Mouse (Mus musculus) heart, embryonic 11.5 days (tissue): ENCODE measurements around the gene P2ry6. TPM values are rescaled to one million over a fixed set of nuclear protein-coding genes. Genes with fewer than 3 reads are reported as not detected.

ENCODE experiments used
- ATAC-seq: fragments of 200-750 bp; cut with Nextera tagmentation; replicated peaks from 2 replicates; pipeline ENCODE4 v1.8.0; 2017; ENCODE audit warnings: moderate library complexity; ENCODE audit not compliant: insufficient number of reproducible peaks, low FRiP score, low TSS enrichment
- H3K27ac ChIP-seq: fragments of 300-500 bp; sonication (generic); 2 replicates; pipeline ENCODE4 v1.5.1; 2014; ENCODE audit warnings: mild to moderate bottlenecking, low read depth, low read length
- H3K27me3 ChIP-seq: fragments of 300-500 bp; sonication (generic); 2 replicates; pipeline ENCODE4 v1.6.1; 2014; ENCODE audit warnings: mild to moderate bottlenecking, low read length, mixed read lengths; ENCODE audit not compliant: control insufficient read depth, insufficient read depth
- H3K36me3 ChIP-seq: fragments of 300-500 bp; sonication (generic); 2 replicates; pipeline ENCODE4 v1.6.1; 2014; ENCODE audit warnings: mild to moderate bottlenecking, low read length, moderate library complexity, mixed read lengths; ENCODE audit not compliant: control insufficient read depth, insufficient read depth
- H3K4me1 ChIP-seq: fragments of 300-500 bp; sonication (generic); 2 replicates; pipeline ENCODE4 v1.6.1; 2014; ENCODE audit warnings: low read length; ENCODE audit not compliant: control insufficient read depth, insufficient read depth
- H3K4me2 ChIP-seq: fragments of 300-500 bp; sonication (generic); 2 replicates; pipeline ENCODE4 v1.6.1; 2014; ENCODE audit warnings: mild to moderate bottlenecking, moderate library complexity
- H3K4me3 ChIP-seq: fragments of 300-500 bp; sonication (generic); 2 replicates; pipeline ENCODE4 v1.5.1; 2014; ENCODE audit warnings: low read depth, low read length
- H3K9ac ChIP-seq: fragments of 300-500 bp; sonication (generic); 2 replicates; pipeline ENCODE4 v1.6.1; 2014; ENCODE audit warnings: mild to moderate bottlenecking, low read depth, low read length, moderate library complexity
- H3K9me3 ChIP-seq: fragments of 300-500 bp; sonication (generic); replicated peaks from 2 replicates; pipeline ENCODE4 v1.6.1; 2016; ENCODE audit warnings: low read length; ENCODE audit not compliant: control insufficient read depth
- WGBS: fragments of 180-500 bp; shearing (Covaris S2); extraction: QIAGEN DNeasy Blood & Tissue Kit; methylation state at CpG from one replicate; pipeline ENCODE4 v1.1.7; 2014; ENCODE audit not compliant: insufficient replicate concordance; 5-methylcytosine and 5-hydroxymethylcytosine counted together
- polyA plus RNA-seq: library from polyadenylated mRNA; unstranded; fragments of >200 nt; fragmentation: Nextera tagmentation; extraction: Ambion mirVana; gene quantifications from 2 replicates; pipeline ENCODE4 v1.2.1, GENCODE M21; 2014

P2ry6 gene
- polyA plus RNA-seq, 1 experiment from 2014 or later = 2.1 TPM

DNA sequence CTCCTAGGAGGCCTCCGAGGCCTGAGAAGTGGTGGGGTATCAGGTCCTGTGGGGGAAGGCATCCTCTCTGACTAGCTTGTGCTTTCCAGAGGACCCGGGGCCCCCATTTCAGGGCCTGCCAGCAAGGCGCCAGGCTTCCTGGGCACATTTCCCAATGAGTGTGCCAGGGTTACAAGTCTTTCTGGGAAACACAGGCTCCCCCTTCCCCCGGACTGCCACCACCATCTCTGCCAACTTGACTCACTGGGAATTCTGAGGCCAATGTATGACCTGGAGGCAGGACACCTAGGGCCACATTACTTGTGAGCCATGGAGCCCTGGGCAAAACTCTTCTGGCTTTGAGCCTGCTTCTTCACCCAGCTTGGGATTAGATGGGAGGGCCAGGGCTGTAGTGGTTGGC is 51.5 kb downstream of the P2ry6 start:
- H3K4me1 ChIP-seq = peaks cover 87% of the 10 kb centered on the region
- H3K4me2 ChIP-seq = peak overlapping the region; percentile 6; the same call in 1 of the 2 replicates
- WGBS = 83% methylated on average over 4 of the region's 4 CpGs
- H3K9me3 ChIP-seq = no peaks in the 10 kb centered on the region
- ATAC-seq = no peak
- no peaks in the 10 kb centered on the region for H3K27me3 ChIP-seq
- H3K36me3 ChIP-seq = peaks cover 4% of the 10 kb centered on the region; the same call in 1 of the 2 replicates
- 0 out of 2 replicates have a peak overlapping the region, but pooled peaks have one; percentile 22 for H3K27ac ChIP-seq
- no peak overlapping the region for H3K4me3 ChIP-seq
- H3K9ac ChIP-seq = 0 out of 2 replicates have a peak overlapping the region, but pooled peaks have one; percentile 39

DNA sequence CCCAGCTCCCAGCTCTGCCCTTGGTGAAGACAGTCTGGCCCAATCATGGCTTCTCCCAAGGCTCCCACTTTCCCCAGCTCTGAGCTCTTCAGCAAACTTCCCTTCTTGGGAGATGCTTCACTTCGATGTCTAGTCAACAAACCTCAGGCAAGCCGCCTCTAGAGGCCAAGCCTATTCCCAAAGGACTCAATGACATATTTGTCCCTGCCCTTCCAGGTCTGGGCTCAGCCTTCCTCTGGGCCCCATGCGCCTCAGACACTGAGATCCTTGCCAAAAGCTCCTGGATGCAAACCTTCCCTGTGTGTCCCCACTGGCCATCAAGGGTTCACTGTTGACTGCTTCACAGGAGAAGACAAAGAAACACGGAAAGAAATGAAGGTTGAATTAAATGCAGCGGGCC is 53.2 kb downstream of the P2ry6 start:
- Histone ChIP-seq H3K36me3 (peaks cover 6% of the 10 kb centered on the region; the same call in 1 of the 2 replicates), H3K9me3 (no peaks in the 10 kb centered on the region), H3K4me2 (no peak overlapping the region), H3K27me3 (no peaks in the 10 kb centered on the region), H3K4me1 (peaks cover 87% of the 10 kb centered on the region), H3K4me3 (no peak overlapping the region), H3K27ac (no peak overlapping the region), H3K9ac (no peak overlapping the region)
- ATAC-seq = no peak
- WGBS = 84% methylated on average over 5 of the region's 5 CpGs

- 4% methylated on average over 2 of the region's 2 CpGs for WGBS
- Histone ChIP-seq H3K4me2 (peak overlapping the region; percentile 23), H3K27ac (peak overlapping the region; percentile 79)
These were observed 54.7 kb downstream of the P2ry6 start for GRCm38 (mm10) chr7:100919809-100920107.

DNA sequence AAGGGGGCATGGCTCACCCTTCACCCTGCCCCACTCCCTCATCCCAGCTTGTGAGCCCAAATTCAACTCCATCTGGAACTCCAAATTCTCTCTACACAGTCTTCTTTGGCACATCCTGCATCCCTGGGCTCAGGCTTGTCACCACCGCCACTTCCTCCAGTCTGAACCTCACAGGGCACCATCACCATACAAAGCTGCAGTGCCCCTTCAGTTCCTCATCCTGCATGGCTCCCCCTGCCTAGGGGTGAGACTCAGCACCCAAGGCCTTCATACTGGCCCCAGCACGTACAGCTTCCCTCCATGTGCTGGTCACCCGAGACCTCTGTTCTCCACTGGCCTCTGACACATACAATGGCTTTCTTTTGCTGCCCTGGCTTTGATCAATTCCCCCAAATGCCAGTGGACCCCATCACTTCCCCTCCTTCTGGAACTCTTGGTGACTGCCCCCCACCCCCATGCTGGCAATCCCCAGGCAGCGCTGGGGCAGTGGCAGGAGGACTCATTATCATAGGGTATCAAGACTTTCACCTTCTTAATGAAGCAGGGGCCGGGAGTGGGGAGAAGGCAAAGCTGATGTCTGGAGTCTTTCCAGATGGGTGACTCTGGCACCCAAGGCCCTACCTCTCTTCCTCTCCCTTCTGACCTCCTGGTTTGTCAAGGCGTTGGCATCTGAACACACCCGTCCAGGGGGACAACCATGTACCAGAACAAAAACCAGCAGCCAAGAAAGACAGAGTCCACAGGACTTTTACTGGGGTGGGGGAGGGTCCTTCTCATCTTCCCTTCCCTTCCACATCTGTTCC is 55.2 kb downstream of the P2ry6 start:
- Histone ChIP-seq H3K4me1 (peaks cover 79% of the 10 kb centered on the region), H3K27ac (peak overlapping the region; percentile 79)

More at GRCm38 (mm10) chr7:100919809-100920107, 54.7 kb downstream of the P2ry6 start:
- Histone ChIP-seq H3K9me3 (no peaks in the 10 kb centered on the region), H3K27me3 (no peaks in the 10 kb centered on the region), H3K4me1 (peaks cover 81% of the 10 kb centered on the region), H3K4me3 (no peak overlapping the region), H3K36me3 (peaks cover 6% of the 10 kb centered on the region; the same call in 1 of the 2 replicates), H3K9ac (peak overlapping the region; percentile 44; the same call in 1 of the 2 replicates)
- ATAC-seq = no peak

GRCm38 (mm10) chr7:100918176-100918575 is 56.3 kb downstream of the P2ry6 start:
- Histone ChIP-seq H3K27me3 (no peaks in the 10 kb centered on the region), H3K36me3 (peaks cover 3% of the 10 kb centered on the region; the same call in 1 of the 2 replicates), H3K27ac (peak overlapping the region; percentile 79), H3K4me1 (peaks cover 79% of the 10 kb centered on the region), H3K9me3 (no peaks in the 10 kb centered on the region), H3K4me3 (0 out of 2 replicates have a peak overlapping the region, but pooled peaks have one; percentile 1), H3K4me2 (peak overlapping the region; percentile 48), H3K9ac (peak overlapping the region; percentile 47; the same call in 1 of the 2 replicates)
- WGBS = 6% methylated on average over 9 of the region's 9 CpGs
- ATAC-seq = no peak

More for the DNA sequence above, 55.2 kb downstream of the P2ry6 start:
- Histone ChIP-seq H3K27me3 (no peaks in the 10 kb centered on the region), H3K4me2 (peak overlapping the region; percentile 23), H3K4me3 (no peak overlapping the region), H3K36me3 (peaks cover 6% of the 10 kb centered on the region; the same call in 1 of the 2 replicates), H3K9me3 (no peaks in the 10 kb centered on the region), H3K9ac (peak overlapping the region; percentile 44; the same call in 1 of the 2 replicates)
- no peak for ATAC-seq
- 32% methylated on average over 7 of the region's 7 CpGs for WGBS

GRCm38 (mm10) chr7:100917751-100918150 is 56.7 kb downstream of the P2ry6 start:
- no peak for ATAC-seq
- Histone ChIP-seq H3K9ac (peak overlapping the region; percentile 28; the same call in 1 of the 2 replicates), H3K4me2 (peak overlapping the region; percentile 48), H3K4me3 (0 out of 2 replicates have a peak overlapping the region, but pooled peaks have one; percentile 1), H3K9me3 (no peaks in the 10 kb centered on the region), H3K4me1 (peaks cover 78% of the 10 kb centered on the region), H3K36me3 (peaks cover 2% of the 10 kb centered on the region; the same call in 1 of the 2 replicates), H3K27me3 (no peaks in the 10 kb centered on the region), H3K27ac (peak overlapping the region; percentile 79)
- WGBS = 43% methylated on average over 6 of the region's 6 CpGs

- H3K4me2 ChIP-seq = no peak overlapping the region
- no peaks in the 10 kb centered on the region for H3K27me3 ChIP-seq
- H3K4me1 ChIP-seq = peaks cover 84% of the 10 kb centered on the region
- H3K4me3 ChIP-seq = no peak overlapping the region
- no peaks in the 10 kb centered on the region for H3K9me3 ChIP-seq
- no peak overlapping the region for H3K9ac ChIP-seq
- ATAC-seq = no peak
- no peak overlapping the region for H3K27ac ChIP-seq
- 47% methylated on average over 6 of the region's 6 CpGs for WGBS
- peaks cover 2% of the 10 kb centered on the region; the same call in 1 of the 2 replicates for H3K36me3 ChIP-seq
These were observed 57.9 kb downstream of the P2ry6 start for GRCm38 (mm10) chr7:100916526-100916925.

GRCm38 (mm10) chr7:100915204-100915603 is 59.2 kb downstream of the P2ry6 start:
- Histone ChIP-seq H3K4me1 (peaks cover 91% of the 10 kb centered on the region), H3K27ac (no peak overlapping the region), H3K4me2 (no peak overlapping the region), H3K9me3 (no peaks in the 10 kb centered on the region), H3K4me3 (no peak overlapping the region), H3K9ac (peak overlapping the region; percentile 16; the same call in 1 of the 2 replicates), H3K36me3 (peaks cover 2% of the 10 kb centered on the region; the same call in 1 of the 2 replicates), H3K27me3 (no peaks in the 10 kb centered on the region)
- WGBS = 69% methylated on average over 5 of the region's 5 CpGs
- no peak for ATAC-seq
